Mouse (Mus musculus) liver, postnatal 0 days (tissue): ENCODE measurements around the gene Ltbr. TPM values are rescaled to one million over a fixed set of nuclear protein-coding genes. Genes with fewer than 3 reads are reported as not detected.

Experiments used
- ATAC-seq: fragments of 200-750 bp; cut with Nextera tagmentation; 2 replicates; pipeline ENCODE4 v1.8.0; 2017; ENCODE audit warnings: mild to moderate bottlenecking, moderate library complexity
- DNase-seq: peaks from one replicate; pipeline ENCODE4 v3.0.0-alpha.2; 2016
- H3K27ac ChIP-seq: fragments of 300-500 bp; sonication (generic); 2 replicates; pipeline ENCODE4 v1.5.1; 2014; ENCODE audit warnings: antibody characterized with exemption, moderate library complexity, mild to moderate bottlenecking, low read depth
- H3K27me3 ChIP-seq: fragments of 300-500 bp; sonication (generic); 2 replicates; pipeline ENCODE4 v1.6.1; 2014; ENCODE audit warnings: low read length, control low read depth, mixed read lengths; ENCODE audit not compliant: insufficient read depth
- H3K36me3 ChIP-seq: fragments of 300-500 bp; sonication (generic); replicated peaks from 2 replicates; pipeline ENCODE4 v1.6.1; 2014; ENCODE audit warnings: mild to moderate bottlenecking, control low read depth, low read length, moderate library complexity, mixed read lengths; ENCODE audit not compliant: insufficient read depth
- H3K4me1 ChIP-seq: fragments of 300-500 bp; sonication (generic); 2 replicates; pipeline ENCODE4 v1.6.1; 2014; ENCODE audit warnings: antibody characterized with exemption, mild to moderate bottlenecking, control low read depth; ENCODE audit not compliant: insufficient read depth
- H3K4me2 ChIP-seq: fragments of 300-500 bp; sonication (generic); 2 replicates; pipeline ENCODE4 v1.6.1; 2014; ENCODE audit warnings: low read depth, mild to moderate bottlenecking, low read length, moderate library complexity, mixed read lengths
- H3K4me3 ChIP-seq: fragments of 300-500 bp; sonication (generic); 2 replicates; pipeline ENCODE4 v1.5.1; 2014; ENCODE audit warnings: low read depth, low read length
- H3K9ac ChIP-seq: fragments of 300-500 bp; sonication (generic); replicated peaks from 2 replicates; pipeline ENCODE4 v1.6.1; 2014; ENCODE audit warnings: mild to moderate bottlenecking, moderate library complexity
- H3K9me3 ChIP-seq: fragments of 300-500 bp; sonication (generic); 2 replicates; pipeline ENCODE4 v1.6.1; 2016; ENCODE audit warnings: mild to moderate bottlenecking, control low read depth, low read length, mixed read lengths
- CTCF ChIP-seq: sonication (generic); IDR thresholded peaks from 2 replicates; pipeline ENCODE4 v1.5.1; 2016; ENCODE audit warnings: antibody characterized with exemption, low read depth
- EP300 ChIP-seq: IDR thresholded peaks from 2 replicates; pipeline ENCODE4 v1.6.1; 2016; ENCODE audit warnings: antibody characterized with exemption, low read depth, mild to moderate bottlenecking
- WGBS: fragments of 180-500 bp; shearing (Covaris S2); extraction: QIAGEN DNeasy Blood & Tissue Kit; methylation state at CpG from one replicate; pipeline ENCODE4 v1.1.7; 2014; ENCODE audit not compliant: insufficient replicate concordance; 5-methylcytosine and 5-hydroxymethylcytosine counted together
- polyA plus RNA-seq: library from polyadenylated mRNA; unstranded; fragments of >200 nt; fragmentation: Nextera tagmentation; extraction: Ambion mirVana; gene quantifications from 2 replicates; pipeline ENCODE4 v1.2.1, GENCODE M21; 2015

The Ltbr gene
- polyA plus RNA-seq, 1 experiment from 2014 or later, result 31.8 TPM

- Histone ChIP-seq H3K4me3 (no peak overlapping the region), H3K9ac (no peak overlapping the region), H3K4me2 (no peak overlapping the region), H3K27ac (peak overlapping the region; percentile 65), H3K27me3 (no peaks in the 10 kb centered on the region), H3K9me3 (no peaks in the 10 kb centered on the region), H3K4me1 (peaks cover 18% of the 10 kb centered on the region), H3K36me3 (no peaks in the 10 kb centered on the region)
- TF ChIP-seq CTCF (no peak), EP300 (no peak)
- WGBS, result 48% methylated on average over 5 of the region's 5 CpGs
- DNase-seq, result no peak
- ATAC-seq, result peak; percentile 31; the same call in 1 of the 2 replicates
Measured at GRCm38 (mm10) chr6:125340244-125340643, 26.6 kb upstream of the Ltbr start.

- no peak overlapping the region for H3K27ac ChIP-seq
Measured at GRCm38 (mm10) chr6:125338791-125339660, 25.3 kb upstream of the Ltbr start.

GRCm38 (mm10) chr6:125334356-125334755 lies 20.7 kb upstream of the Ltbr start:
- H3K27ac ChIP-seq, result no peak overlapping the region
- peaks cover 9% of the 10 kb centered on the region for H3K4me1 ChIP-seq
- DNase-seq (no peak), ATAC-seq (no peak)
- WGBS, result 52% methylated on average over 2 of the region's 2 CpGs
- TF ChIP-seq EP300 (no peak), CTCF (no peak)
- H3K27me3 ChIP-seq, result no peaks in the 10 kb centered on the region
- no peak overlapping the region for H3K4me3 ChIP-seq
- no peaks in the 10 kb centered on the region for H3K9me3 ChIP-seq
- no peak overlapping the region for H3K9ac ChIP-seq
- peak overlapping the region; percentile 35; the same call in 1 of the 2 replicates for H3K4me2 ChIP-seq
- H3K36me3 ChIP-seq, result no peaks in the 10 kb centered on the region

More at GRCm38 (mm10) chr6:125338791-125339660, 25.3 kb upstream of the Ltbr start:
- 37% methylated on average over 9 of the region's 9 CpGs for WGBS
- H3K27me3 ChIP-seq, result no peaks in the 10 kb centered on the region
- no peak overlapping the region for H3K4me3 ChIP-seq
- no peaks in the 10 kb centered on the region for H3K36me3 ChIP-seq
- peaks cover 15% of the 10 kb centered on the region for H3K4me1 ChIP-seq
- DNase-seq (no peak), ATAC-seq (no peak)
- H3K9ac ChIP-seq, result no peak overlapping the region
- H3K4me2 ChIP-seq, result no peak overlapping the region
- TF ChIP-seq EP300 (no peak), CTCF (no peak)
- no peaks in the 10 kb centered on the region for H3K9me3 ChIP-seq

- H3K9me3 ChIP-seq, result no peaks in the 10 kb centered on the region
- no peaks in the 10 kb centered on the region for H3K36me3 ChIP-seq
- peaks cover 6% of the 10 kb centered on the region for H3K4me1 ChIP-seq
- ATAC-seq, result no peak; the same call in 1 of the 2 replicates
- WGBS, result 52% methylated on average over 14 of the region's 14 CpGs
- peak overlapping the region; percentile 51; the same call in 1 of the 2 replicates for H3K27ac ChIP-seq
- H3K9ac ChIP-seq, result no peak overlapping the region
- no peaks in the 10 kb centered on the region for H3K27me3 ChIP-seq
- TF ChIP-seq CTCF (no peak), EP300 (no peak)
- DNase-seq, result no peak
- no peak overlapping the region for H3K4me3 ChIP-seq
- H3K4me2 ChIP-seq, result 0 out of 2 replicates have a peak overlapping the region, but pooled peaks have one; percentile 35
Measured at GRCm38 (mm10) chr6:125333112-125333899, 19.6 kb upstream of the Ltbr start.

GRCm38 (mm10) chr6:125330626-125331326 lies 17.1 kb upstream of the Ltbr start:
- Histone ChIP-seq H3K9ac (peak overlapping the region; percentile 45; the same call in 1 of the 2 replicates), H3K36me3 (no peaks in the 10 kb centered on the region), H3K4me1 (peaks cover 6% of the 10 kb centered on the region), H3K27ac (peak overlapping the region; percentile 44; the same call in 1 of the 2 replicates), H3K27me3 (no peaks in the 10 kb centered on the region), H3K4me2 (peak overlapping the region; percentile 70), H3K4me3 (peak overlapping the region; percentile 39), H3K9me3 (no peaks in the 10 kb centered on the region)
- DNase-seq, result peak; percentile 87
- no peak for TF ChIP-seq CTCF
- TF ChIP-seq EP300, result no peak
- ATAC-seq, result peak; percentile 89
- WGBS, result 2% methylated on average over 39 of the region's 39 CpGs
